Mouse (Mus musculus): ENCODE measurements around the gene Sept9.
A peak's percentile ranks its signal among the peaks of the same experiment; 100 is the strongest.

The Sept9 gene

GRCm38 (mm10) chr11:117221182-117221581 is 21.7 kb downstream of the Sept9 start:
- no peak for DNase-seq (ENCODE audit: inconsistent ontology term)

DNA sequence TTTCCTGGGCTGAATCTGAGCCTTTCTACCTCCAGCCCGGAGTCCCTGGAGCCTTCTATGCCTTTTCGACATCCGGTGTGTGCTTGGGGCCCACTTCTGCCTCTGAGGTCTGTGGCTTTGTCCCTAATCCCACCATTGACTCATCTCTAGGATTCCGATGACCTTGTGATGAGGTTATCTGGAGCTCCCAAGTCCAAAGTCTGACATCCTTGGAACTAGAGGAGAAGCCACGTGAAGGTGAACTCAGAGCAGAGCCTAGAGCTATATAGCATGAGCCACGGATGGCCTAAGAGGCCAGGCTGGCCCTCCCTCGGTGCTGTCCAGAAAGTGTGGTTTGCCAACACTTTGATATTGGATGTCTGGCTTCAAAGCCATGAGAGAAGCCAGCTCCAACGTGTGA is 23.4 kb downstream of the Sept9 start:
- no peak for DNase-seq (ENCODE audit: inconsistent ontology term)

- no peak for DNase-seq (ENCODE audit: inconsistent ontology term)
Measured at GRCm38 (mm10) chr11:117224804-117225203, 25.3 kb downstream of the Sept9 start.

DNA sequence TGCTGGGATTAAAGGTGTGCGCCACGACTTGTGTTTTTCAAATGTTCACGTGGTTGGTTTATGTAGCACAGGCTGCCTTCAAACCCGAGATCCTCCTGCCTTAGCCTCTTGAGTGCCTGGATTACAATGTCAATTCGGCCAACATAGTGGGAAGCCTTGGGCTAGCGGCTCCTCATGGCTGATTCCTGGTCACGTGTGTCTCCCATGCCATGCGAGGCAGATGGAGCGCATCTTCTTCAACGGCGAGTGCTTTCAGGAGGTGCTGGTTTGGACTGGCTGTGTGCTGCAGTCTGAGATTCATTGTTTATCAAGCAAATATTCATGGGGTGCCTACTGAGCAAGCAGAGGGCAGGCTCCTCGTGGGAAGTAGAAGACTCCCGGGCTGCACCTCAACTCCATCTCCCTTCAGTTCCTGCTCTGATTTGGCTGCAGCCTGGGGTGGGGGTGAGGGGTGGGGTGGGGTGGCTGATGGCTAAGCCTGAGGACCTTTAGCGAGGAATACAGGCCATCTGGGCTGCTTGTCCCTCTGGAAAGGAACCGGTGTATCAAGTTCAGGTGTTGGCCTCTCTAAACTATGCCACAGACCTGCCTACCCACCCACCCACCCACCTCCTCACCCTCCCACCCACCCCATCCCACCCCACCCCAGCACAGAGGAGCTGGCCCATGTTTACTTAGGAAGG is 26.2 kb downstream of the Sept9 start:
- DNase-seq (ENCODE audit: inconsistent ontology term): no peak

- no peak for DNase-seq (ENCODE audit: inconsistent ontology term)
Measured at GRCm38 (mm10) chr11:117226214-117226535, 26.7 kb downstream of the Sept9 start.

- DNase-seq (ENCODE audit: inconsistent ontology term): peak; percentile 32
Measured at GRCm38 (mm10) chr11:117228139-117228538, 28.7 kb downstream of the Sept9 start.

GRCm38 (mm10) chr11:117231551-117231950 is 32.1 kb downstream of the Sept9 start:
- DNase-seq (ENCODE audit: inconsistent ontology term): no peak

- DNase-seq (ENCODE audit: inconsistent ontology term): no peak
Measured at GRCm38 (mm10) chr11:117232032-117232431, 32.6 kb downstream of the Sept9 start.

- DNase-seq (ENCODE audit: inconsistent ontology term): no peak
Measured at GRCm38 (mm10) chr11:117232886-117233458, 33.5 kb downstream of the Sept9 start.

GRCm38 (mm10) chr11:117233818-117234217 is 34.4 kb downstream of the Sept9 start:
- no peak for DNase-seq (ENCODE audit: inconsistent ontology term)

GRCm38 (mm10) chr11:117235086-117235897 is 35.8 kb downstream of the Sept9 start:
- peak; percentile 82 for DNase-seq (ENCODE audit: inconsistent ontology term)

GRCm38 (mm10) chr11:117235898-117236459 is 36.5 kb downstream of the Sept9 start:
- no peak for DNase-seq (ENCODE audit: inconsistent ontology term)

- peak; percentile 77 for DNase-seq (ENCODE audit: inconsistent ontology term)
Measured at GRCm38 (mm10) chr11:117238169-117238568, 38.7 kb downstream of the Sept9 start.

- peak; percentile 84 for DNase-seq (ENCODE audit: inconsistent ontology term)
Measured at GRCm38 (mm10) chr11:117239617-117240016, 40.2 kb downstream of the Sept9 start.

GRCm38 (mm10) chr11:117240322-117240721 is 40.9 kb downstream of the Sept9 start:
- DNase-seq (ENCODE audit: inconsistent ontology term): no peak

GRCm38 (mm10) chr11:117240861-117241738 is 41.6 kb downstream of the Sept9 start:
- no peak for DNase-seq (ENCODE audit: inconsistent ontology term)

- no peak for DNase-seq (ENCODE audit: inconsistent ontology term)
Measured at GRCm38 (mm10) chr11:117242339-117243084, 43.1 kb downstream of the Sept9 start.

DNA sequence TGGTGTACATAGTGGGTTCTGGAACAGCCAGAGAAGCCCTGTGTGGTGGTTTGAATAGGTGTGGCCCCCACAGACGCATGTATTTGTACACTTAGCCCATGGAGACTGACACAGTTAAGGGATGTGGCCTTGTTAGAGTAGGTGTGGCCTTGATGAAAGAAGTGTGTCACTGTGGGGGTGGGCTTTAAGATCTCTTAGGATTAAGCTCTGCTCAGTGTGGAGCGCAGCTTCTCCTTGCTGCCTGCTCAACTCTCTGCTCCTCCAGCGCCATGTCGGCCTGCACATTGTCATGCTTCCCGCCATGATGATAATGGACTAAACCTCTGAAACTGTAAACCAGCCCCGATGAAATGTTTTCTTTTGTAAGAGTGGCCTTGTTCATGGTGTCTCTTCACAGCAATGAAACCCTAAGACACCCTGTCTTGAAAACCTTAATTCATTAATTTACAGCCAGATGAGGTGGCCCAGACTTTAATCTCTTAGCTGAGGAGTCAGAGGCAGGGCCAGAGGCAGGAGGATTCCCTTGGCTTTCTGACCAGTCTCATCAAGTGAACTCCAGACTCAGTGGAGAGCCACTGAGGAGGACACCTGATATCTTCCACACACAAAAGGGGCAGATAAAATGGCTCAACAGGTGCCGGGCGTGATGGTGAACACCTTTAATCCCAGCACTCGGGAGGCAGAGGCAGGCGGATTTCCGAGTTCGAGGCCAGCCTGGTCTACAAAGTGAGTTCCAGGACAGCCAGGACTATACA is 44.3 kb downstream of the Sept9 start:
- DNase-seq (ENCODE audit: inconsistent ontology term): no peak

DNA sequence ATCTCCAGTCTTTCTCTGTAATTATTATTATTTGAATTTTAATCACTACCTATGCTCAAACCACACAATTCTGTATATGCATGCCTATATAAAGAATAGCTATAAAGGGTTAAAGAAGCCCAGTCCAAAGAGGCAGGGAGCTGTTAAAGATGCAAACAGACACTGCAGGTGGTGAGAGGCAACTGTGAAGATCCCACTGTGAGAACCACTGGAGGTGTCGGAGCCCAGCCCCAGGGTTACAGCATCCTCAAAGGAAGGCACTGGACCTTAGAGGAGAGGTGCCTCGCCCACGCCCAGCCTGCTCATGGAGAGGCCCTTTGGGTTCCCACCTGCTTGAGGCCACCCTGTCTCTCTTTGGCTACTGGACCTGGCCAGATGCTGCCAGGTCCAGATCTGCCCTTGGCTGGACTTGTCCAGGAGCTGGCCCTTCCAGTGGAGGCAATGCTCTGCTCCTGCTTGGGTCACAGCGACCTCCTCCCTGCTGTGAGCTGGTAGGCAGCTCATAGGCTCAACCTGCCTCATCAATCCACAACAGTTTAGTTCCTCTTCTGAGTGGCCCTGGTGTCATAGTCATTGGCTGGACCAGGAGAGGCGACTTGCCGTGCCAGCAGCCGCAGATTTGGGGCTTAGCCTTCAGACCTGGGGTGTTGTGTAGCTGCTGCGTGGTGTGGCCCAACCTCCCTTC is 45.7 kb downstream of the Sept9 start:
- DNase-seq (ENCODE audit: inconsistent ontology term): no peak

DNA sequence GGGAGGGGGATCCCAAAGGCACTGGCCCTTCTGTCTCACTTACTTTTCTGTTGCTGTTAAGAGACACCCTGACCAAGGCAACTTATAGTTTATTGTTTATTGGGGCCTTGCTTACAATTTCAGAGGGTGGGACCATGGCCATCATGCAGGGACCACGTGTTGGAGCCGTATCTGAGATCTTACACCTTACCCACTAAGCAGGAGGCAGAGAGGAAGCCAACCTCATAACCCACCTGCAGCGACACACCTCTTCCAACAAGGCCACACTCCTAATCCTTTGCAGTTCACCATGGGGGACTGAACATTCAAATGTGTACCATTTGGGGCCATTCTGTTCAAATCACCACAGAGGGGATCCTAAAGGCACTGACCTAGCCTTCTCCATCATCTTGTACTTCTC is 46.4 kb downstream of the Sept9 start:
- no peak for DNase-seq (ENCODE audit: inconsistent ontology term)
